Mouse (Mus musculus): ENCODE data around the gene Etl4. TPM values are rescaled to one million over a fixed set of nuclear protein-coding genes. Genes with fewer than 3 reads are reported as not detected.

Gene Etl4
- polyA plus RNA-seq, 1 experiment from 2014 or later = 10.8 TPM

GRCm38 (mm10) chr2:20507832-20508723, 598.5 kb downstream of the Etl4 start:
- H3K9me3 ChIP-seq (replicated peaks; ENCODE audit: control insufficient read depth, low read length) = no peaks in the 10 kb centered on the region
- no peaks in the 10 kb centered on the region for H3K36me3 ChIP-seq (ENCODE audit: control insufficient read depth, insufficient read depth)
- H3K27ac ChIP-seq (ENCODE audit: low read length) = no peak overlapping the region
- H3K27me3 ChIP-seq (ENCODE audit: control insufficient read depth, insufficient read depth, low read length) = no peaks in the 10 kb centered on the region
- no peaks in the 10 kb centered on the region for H3K4me1 ChIP-seq (ENCODE audit: control insufficient read depth, insufficient read depth, low read length)
- WGBS = 52% methylated on average over 6 of the region's 6 CpGs
- no peak for ATAC-seq (replicated peaks; ENCODE audit: extremely low read depth, insufficient read depth, low FRiP score)
- H3K4me3 ChIP-seq (ENCODE audit: low read length) = no peak overlapping the region
- H3K4me2 ChIP-seq (ENCODE audit: low read depth, low read length) = no peak overlapping the region
- no peak overlapping the region for H3K9ac ChIP-seq (ENCODE audit: low read length)

DNA sequence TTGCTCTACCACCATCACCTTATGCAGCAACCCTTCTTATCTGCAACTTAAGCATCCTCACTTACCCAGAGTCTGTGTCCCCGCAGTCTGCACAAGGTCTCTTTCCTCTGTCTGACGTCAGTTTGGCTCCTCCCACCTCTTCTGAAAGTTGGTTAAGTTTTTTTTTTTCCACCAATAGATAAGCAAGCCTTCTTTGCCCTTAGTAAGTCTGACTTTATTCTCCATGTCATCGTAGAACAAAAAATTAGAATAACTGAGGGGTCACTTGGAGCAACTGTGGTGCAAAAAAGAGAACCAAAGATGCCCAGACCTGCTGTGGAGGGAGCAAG, 599.1 kb downstream of the Etl4 start:
- WGBS = 38% methylated on average over 3 of the region's 3 CpGs
- Histone ChIP-seq H3K36me3 (ENCODE audit: control insufficient read depth, insufficient read depth) (no peaks in the 10 kb centered on the region), H3K27ac (ENCODE audit: low read length) (no peak overlapping the region), H3K4me1 (ENCODE audit: control insufficient read depth, insufficient read depth, low read length) (no peaks in the 10 kb centered on the region), H3K27me3 (ENCODE audit: control insufficient read depth, insufficient read depth, low read length) (no peaks in the 10 kb centered on the region), H3K9me3 (replicated peaks; ENCODE audit: control insufficient read depth, low read length) (no peaks in the 10 kb centered on the region), H3K9ac (ENCODE audit: low read length) (no peak overlapping the region), H3K4me3 (ENCODE audit: low read length) (no peak overlapping the region), H3K4me2 (ENCODE audit: low read depth, low read length) (no peak overlapping the region)
- no peak for ATAC-seq (replicated peaks; ENCODE audit: extremely low read depth, insufficient read depth, low FRiP score)

DNA sequence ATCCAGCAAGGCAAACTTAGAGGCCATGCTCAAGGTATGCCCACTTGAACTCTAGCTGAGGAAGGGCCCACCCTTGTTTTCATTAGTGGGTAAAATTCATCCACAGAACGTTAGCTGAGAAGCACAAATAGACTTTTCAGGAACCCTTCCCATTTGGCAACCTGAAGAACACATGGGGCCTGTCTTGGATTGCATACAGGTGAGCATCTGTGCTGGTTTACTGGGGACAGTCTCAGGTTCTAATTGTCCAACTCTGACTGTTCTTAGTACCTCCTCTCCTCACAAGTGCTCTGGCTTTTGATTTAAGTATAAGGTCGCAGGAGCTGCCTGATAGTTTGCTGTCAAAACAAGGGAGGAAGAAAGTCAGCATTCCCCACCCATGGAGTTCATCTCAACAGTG, 600.5 kb downstream of the Etl4 start:
- Histone ChIP-seq H3K27ac (ENCODE audit: low read length) (no peak overlapping the region), H3K27me3 (ENCODE audit: control insufficient read depth, insufficient read depth, low read length) (no peaks in the 10 kb centered on the region), H3K9me3 (replicated peaks; ENCODE audit: control insufficient read depth, low read length) (no peaks in the 10 kb centered on the region), H3K9ac (ENCODE audit: low read length) (no peak overlapping the region), H3K4me2 (ENCODE audit: low read depth, low read length) (no peak overlapping the region), H3K4me3 (ENCODE audit: low read length) (no peak overlapping the region), H3K4me1 (ENCODE audit: control insufficient read depth, insufficient read depth, low read length) (no peaks in the 10 kb centered on the region), H3K36me3 (ENCODE audit: control insufficient read depth, insufficient read depth) (no peaks in the 10 kb centered on the region)
- 67% methylated on average over 2 of the region's 2 CpGs for WGBS
- ATAC-seq (replicated peaks; ENCODE audit: extremely low read depth, insufficient read depth, low FRiP score) = no peak

GRCm38 (mm10) chr2:20516270-20516865, 606.8 kb downstream of the Etl4 start:
- Histone ChIP-seq H3K27me3 (ENCODE audit: control insufficient read depth, insufficient read depth, low read length) (no peaks in the 10 kb centered on the region), H3K9ac (ENCODE audit: low read length) (no peak overlapping the region), H3K4me1 (ENCODE audit: control insufficient read depth, insufficient read depth, low read length) (peaks cover 6% of the 10 kb centered on the region), H3K36me3 (ENCODE audit: control insufficient read depth, insufficient read depth) (no peaks in the 10 kb centered on the region), H3K9me3 (replicated peaks; ENCODE audit: control insufficient read depth, low read length) (no peaks in the 10 kb centered on the region), H3K4me3 (ENCODE audit: low read length) (no peak overlapping the region), H3K4me2 (ENCODE audit: low read depth, low read length) (no peak overlapping the region), H3K27ac (ENCODE audit: low read length) (no peak overlapping the region)
- ATAC-seq (replicated peaks; ENCODE audit: extremely low read depth, insufficient read depth, low FRiP score) = no peak
- WGBS = 89% methylated on average over 8 of the region's 8 CpGs

- H3K4me2 ChIP-seq (ENCODE audit: low read depth, low read length) = no peak overlapping the region
- H3K4me1 ChIP-seq (ENCODE audit: control insufficient read depth, insufficient read depth, low read length) = peaks cover 6% of the 10 kb centered on the region
- H3K27ac ChIP-seq (ENCODE audit: low read length) = no peak overlapping the region
- ATAC-seq (replicated peaks; ENCODE audit: extremely low read depth, insufficient read depth, low FRiP score) = no peak
- no peaks in the 10 kb centered on the region for H3K27me3 ChIP-seq (ENCODE audit: control insufficient read depth, insufficient read depth, low read length)
- no peak overlapping the region for H3K4me3 ChIP-seq (ENCODE audit: low read length)
- WGBS = 82% methylated on average over 2 of the region's 2 CpGs
- H3K9ac ChIP-seq (ENCODE audit: low read length) = no peak overlapping the region
- no peaks in the 10 kb centered on the region for H3K36me3 ChIP-seq (ENCODE audit: control insufficient read depth, insufficient read depth)
- H3K9me3 ChIP-seq (replicated peaks; ENCODE audit: control insufficient read depth, low read length) = no peaks in the 10 kb centered on the region
Measured at GRCm38 (mm10) chr2:20517853-20518252, 608.3 kb downstream of the Etl4 start.

DNA sequence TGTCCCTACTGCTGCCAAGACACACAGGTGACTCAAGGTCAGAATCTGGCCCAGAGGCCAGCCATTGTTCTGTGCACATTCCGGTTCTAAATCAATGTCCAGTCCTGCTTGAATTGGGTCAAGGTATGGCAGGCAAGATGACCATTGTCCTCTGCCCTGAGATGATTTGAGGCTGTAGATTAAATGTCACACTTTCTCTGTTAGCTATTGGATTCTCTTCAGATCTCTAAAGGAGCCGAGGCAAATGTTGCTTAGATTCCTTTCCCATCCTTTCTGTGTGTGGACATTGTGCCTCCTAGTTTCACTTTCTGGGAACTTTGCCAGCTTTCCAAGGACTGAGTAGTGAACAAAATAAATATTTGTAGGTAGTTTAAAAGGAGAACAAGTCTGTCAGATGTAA, 608.9 kb downstream of the Etl4 start:
- Histone ChIP-seq H3K4me2 (ENCODE audit: low read depth, low read length) (no peak overlapping the region), H3K9me3 (replicated peaks; ENCODE audit: control insufficient read depth, low read length) (no peaks in the 10 kb centered on the region), H3K27me3 (ENCODE audit: control insufficient read depth, insufficient read depth, low read length) (no peaks in the 10 kb centered on the region), H3K9ac (ENCODE audit: low read length) (no peak overlapping the region), H3K36me3 (ENCODE audit: control insufficient read depth, insufficient read depth) (no peaks in the 10 kb centered on the region), H3K27ac (ENCODE audit: low read length) (no peak overlapping the region), H3K4me1 (ENCODE audit: control insufficient read depth, insufficient read depth, low read length) (peaks cover 6% of the 10 kb centered on the region), H3K4me3 (ENCODE audit: low read length) (no peak overlapping the region)
- WGBS = 35% methylated on average over 2 of the region's 2 CpGs
- ATAC-seq (replicated peaks; ENCODE audit: extremely low read depth, insufficient read depth, low FRiP score) = no peak

DNA sequence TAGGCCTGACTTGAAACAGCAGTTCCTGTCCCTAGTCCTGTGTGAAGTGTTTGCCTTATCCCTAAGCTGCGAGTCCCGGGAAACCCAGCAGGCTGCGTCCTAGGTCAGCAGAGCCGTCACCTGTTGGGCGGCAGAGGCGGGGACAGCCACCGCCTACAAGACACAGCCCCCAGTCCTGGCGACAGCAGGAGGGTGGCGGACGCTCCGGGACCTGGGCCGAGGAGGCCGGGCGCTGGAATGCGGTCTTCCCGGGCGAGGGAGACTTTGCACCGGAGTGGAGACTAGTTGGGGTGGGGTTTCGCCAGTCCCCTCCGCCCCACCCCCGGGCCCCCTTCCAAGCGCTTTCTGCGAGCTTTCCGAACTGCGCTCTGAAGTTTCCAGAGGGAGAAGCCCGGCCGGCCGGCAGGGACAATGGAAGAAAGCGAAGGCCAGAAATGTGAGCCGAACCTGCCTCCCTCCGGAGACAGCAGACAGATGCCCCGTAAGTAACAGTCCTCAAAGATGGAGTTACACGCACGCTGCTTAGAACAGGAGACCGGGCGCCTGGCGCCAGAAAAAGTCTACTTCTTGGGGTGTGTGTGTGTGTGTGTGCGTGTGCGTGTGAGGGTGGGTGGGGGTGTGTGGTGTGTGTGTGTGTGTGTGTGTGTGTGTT, 610.0 kb downstream of the Etl4 start:
- H3K9ac ChIP-seq (ENCODE audit: low read length) = peak overlapping the region; percentile 79
- H3K27ac ChIP-seq (ENCODE audit: low read length) = peak overlapping the region; percentile 84
- peak overlapping the region; percentile 91 for H3K4me2 ChIP-seq (ENCODE audit: low read depth, low read length)
- under 1% methylated on average over 39 of the region's 39 CpGs for WGBS
- H3K4me1 ChIP-seq (ENCODE audit: control insufficient read depth, insufficient read depth, low read length) = peaks cover 6% of the 10 kb centered on the region
- ATAC-seq (replicated peaks; ENCODE audit: extremely low read depth, insufficient read depth, low FRiP score) = peak; percentile 75
- no peaks in the 10 kb centered on the region for H3K27me3 ChIP-seq (ENCODE audit: control insufficient read depth, insufficient read depth, low read length)
- no peaks in the 10 kb centered on the region for H3K36me3 ChIP-seq (ENCODE audit: control insufficient read depth, insufficient read depth)
- no peaks in the 10 kb centered on the region for H3K9me3 ChIP-seq (replicated peaks; ENCODE audit: control insufficient read depth, low read length)
- peak overlapping the region; percentile 71 for H3K4me3 ChIP-seq (ENCODE audit: low read length)

- Histone ChIP-seq H3K27me3 (ENCODE audit: control insufficient read depth, insufficient read depth, low read length) (no peaks in the 10 kb centered on the region), H3K4me3 (ENCODE audit: low read length) (peak overlapping the region; percentile 71), H3K9ac (ENCODE audit: low read length) (peak overlapping the region; percentile 79), H3K9me3 (replicated peaks; ENCODE audit: control insufficient read depth, low read length) (no peaks in the 10 kb centered on the region), H3K36me3 (ENCODE audit: control insufficient read depth, insufficient read depth) (no peaks in the 10 kb centered on the region), H3K27ac (ENCODE audit: low read length) (peak overlapping the region; percentile 84), H3K4me2 (ENCODE audit: low read depth, low read length) (peak overlapping the region; percentile 91), H3K4me1 (ENCODE audit: control insufficient read depth, insufficient read depth, low read length) (peaks cover 6% of the 10 kb centered on the region)
- WGBS = under 1% methylated on average over 12 of the region's 12 CpGs
- no peak for ATAC-seq (replicated peaks; ENCODE audit: extremely low read depth, insufficient read depth, low FRiP score)
Measured at GRCm38 (mm10) chr2:20520099-20520475, 610.5 kb downstream of the Etl4 start.
